ENCODE assay signal across 9 mouse cellular contexts in the genomic region with DNA sequence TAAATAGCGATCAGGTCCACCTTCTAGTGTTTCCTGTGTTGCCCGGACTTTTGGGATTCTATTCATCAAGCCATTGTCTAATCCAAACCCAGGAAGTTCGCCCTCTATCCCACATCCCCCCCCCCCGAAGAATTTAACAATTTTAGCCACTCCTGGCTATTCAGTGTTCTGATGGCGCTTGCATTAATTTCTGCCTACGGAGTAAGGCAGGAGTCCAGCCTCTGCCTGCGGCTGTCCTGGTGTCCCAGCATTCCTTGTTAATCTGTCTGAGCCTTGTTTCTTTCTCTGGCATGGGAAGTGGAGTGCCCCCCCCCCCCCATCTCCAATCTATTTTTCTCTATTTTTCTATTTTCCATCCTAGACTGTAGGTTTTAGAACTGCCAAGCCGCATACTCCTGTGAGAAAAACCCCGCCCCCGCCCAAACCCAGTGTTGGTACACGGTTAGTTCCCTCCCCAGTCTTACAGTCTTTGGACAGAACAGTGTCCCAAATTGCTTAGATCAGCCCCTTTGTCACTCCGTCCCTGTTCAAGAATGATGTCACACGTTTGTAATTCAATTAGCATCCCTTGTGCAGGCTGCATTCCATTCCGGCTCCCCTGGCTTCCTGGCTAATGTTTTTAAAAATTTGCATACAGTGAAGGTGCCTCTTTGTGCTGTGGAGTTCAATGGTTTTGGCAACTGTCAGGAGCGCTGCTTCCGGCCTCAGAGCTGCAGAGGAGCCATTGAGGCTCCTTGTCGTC. TPM values are rescaled to one million over a fixed set of nuclear protein-coding genes. Genes with fewer than 3 reads are reported as not detected.
DNase-seq lines count a peak whose midpoint lies in the region; ATAC-seq and TF ChIP-seq lines count a peak whose summit lies in the region.
"Had no signal": no experiment of that assay in that cellular context is flagged by ENCODE, and none has a peak within 500 bp of the region (broad histone marks: within the 10 kb centered on the region; RNA-seq: fewer than 3 reads in every experiment).

No protein-coding gene starts in this region.

- no peak overlapping the region for H3K27ac ChIP-seq in lung, postnatal 0 days (ENCODE audit: low read length)
- H3K27ac ChIP-seq in forebrain, embryonic 10.5 days, result peak overlapping the region; percentile 86
- H3K27ac ChIP-seq in midbrain, embryonic 14.5 days (replicated peaks; ENCODE audit: low read depth, low read length), result peak overlapping the region; percentile 68

- H3K4me3 ChIP-seq in lung, postnatal 0 days (ENCODE audit: low read depth, low read length), result no peak overlapping the region
- peak overlapping the region; percentile 14; the same call in 1 of the 2 replicates for H3K4me3 ChIP-seq in forebrain, embryonic 10.5 days
- no peak overlapping the region for H3K4me3 ChIP-seq in midbrain, embryonic 14.5 days (replicated peaks; ENCODE audit: low read depth, low read length)

- no peak overlapping the region for H3K4me2 ChIP-seq in lung, postnatal 0 days (replicated peaks; ENCODE audit: low read depth, low read length)
- H3K4me2 ChIP-seq in midbrain, embryonic 14.5 days (ENCODE audit: low read length), result peak overlapping the region; percentile 41

- peaks cover 4% of the 10 kb centered on the region; the same call in 1 of the 2 replicates for H3K4me1 ChIP-seq in lung, postnatal 0 days (ENCODE audit: insufficient read depth, low read depth, low read length)
- peaks cover 27% of the 10 kb centered on the region for H3K4me1 ChIP-seq in forebrain, embryonic 10.5 days
- peaks cover 11% of the 10 kb centered on the region; the same call in 1 of the 2 replicates for H3K4me1 ChIP-seq in midbrain, embryonic 14.5 days (ENCODE audit: control insufficient read depth, insufficient read depth, low read length)

- no peaks in the 10 kb centered on the region for H3K36me3 ChIP-seq in lung, postnatal 0 days (ENCODE audit: insufficient read depth, low read length)
- H3K36me3 ChIP-seq in forebrain, embryonic 10.5 days (replicated peaks), result no peaks in the 10 kb centered on the region
- no peaks in the 10 kb centered on the region for H3K36me3 ChIP-seq in midbrain, embryonic 14.5 days (ENCODE audit: control insufficient read depth, insufficient read depth, low read length)

- 32% methylated on average over 17 of the region's 17 CpGs for WGBS in lung, postnatal 0 days
- 36% methylated on average over 17 of the region's 17 CpGs for WGBS in forebrain, embryonic 10.5 days
- WGBS in midbrain, embryonic 14.5 days, result 4% methylated on average over 17 of the region's 17 CpGs

- no peak for TF ChIP-seq CTCF in lung, postnatal 0 days (IDR thresholded peaks at IDR 0.05)

- ATAC-seq in lung, postnatal 0 days, result 0 out of 2 replicates have a peak, but pooled peaks have one; percentile 28
- ATAC-seq in midbrain, embryonic 14.5 days (ENCODE audit: low FRiP score, low TSS enrichment), result peak; percentile 89

- DNase-seq in lung, postnatal 0 days (ENCODE audit: low spot score), result peak; percentile 31
- no peak for DNase-seq in lung, adult 18-20 months
- DNase-seq in forebrain, embryonic 10.5 days (ENCODE audit: extremely low spot score, low spot score), result peak; percentile 63
- peak; percentile 37 for DNase-seq in kidney, adult 18-20 months
- DNase-seq in midbrain, embryonic 14.5 days, result peak; percentile 81
- no peak for DNase-seq in urinary bladder, adult 2 months (ENCODE audit: low spot score)
- no peak for DNase-seq in spleen, adult 12 weeks (ENCODE audit: low spot score)
- no peak for DNase-seq in thymus, postnatal 0 days (ENCODE audit: low spot score)

- no peaks in the 10 kb centered on the region for H3K27me3 ChIP-seq in lung, postnatal 0 days (replicated peaks; ENCODE audit: insufficient read depth, low read length)
- H3K27me3 ChIP-seq in forebrain, embryonic 10.5 days (ENCODE audit: poor library complexity, severe bottlenecking), result no peaks in the 10 kb centered on the region
- no peaks in the 10 kb centered on the region for H3K27me3 ChIP-seq in midbrain, embryonic 14.5 days (ENCODE audit: control insufficient read depth, insufficient read depth, low read length)

- no peak for TF ChIP-seq EP300 in lung, postnatal 0 days (IDR thresholded peaks at IDR 0.05)

- no peaks in the 10 kb centered on the region for H3K9me3 ChIP-seq in lung, postnatal 0 days (ENCODE audit: low read length)
- peaks cover 5% of the 10 kb centered on the region; the same call in 1 of the 2 replicates for H3K9me3 ChIP-seq in forebrain, embryonic 10.5 days
- H3K9me3 ChIP-seq in midbrain, embryonic 14.5 days (ENCODE audit: control insufficient read depth, low read length), result no peaks in the 10 kb centered on the region

- no peak overlapping the region for H3K9ac ChIP-seq in lung, postnatal 0 days (replicated peaks; ENCODE audit: low read depth)
- H3K9ac ChIP-seq in midbrain, embryonic 14.5 days (replicated peaks; ENCODE audit: low read length), result peak overlapping the region; percentile 12; the same call in 1 of the 2 replicates

RNA-seq across cellular contexts. Expression of gene Grifin, which starts 15.4 kb away (rescaled TPM):
- polyA plus RNA-seq in lung, postnatal 0 days (2015; fragmentation: Nextera tagmentation; extraction: Ambion mirVana), result not detected in 2 replicates
- not detected in 2 replicates for polyA plus RNA-seq in forebrain, embryonic 10.5 days (2016; fragmentation: Nextera tagmentation; extraction: Ambion mirVana)
- polyA plus RNA-seq in midbrain, embryonic 14.5 days (2014; fragmentation: Nextera tagmentation; extraction: Ambion mirVana), result not detected in 2 replicates
- not detected in 2 replicates for polyA plus RNA-seq in urinary bladder, adult 2 months (2012; rRNA removed)
- polyA plus RNA-seq in thymus, postnatal 0 days (2015; fragmentation: Nextera tagmentation; extraction: Ambion mirVana), result 13.1 and 21.2 TPM in 2 replicates
- polyA plus RNA-seq: large intestine, adult 2 months had no signal

RNA-seq across cellular contexts. Expression of gene Chst12, which starts 44.1 kb away (rescaled TPM):
- 19.9 and 21.7 TPM in 2 replicates for polyA plus RNA-seq in lung, postnatal 0 days (2015; fragmentation: Nextera tagmentation; extraction: Ambion mirVana)
- polyA plus RNA-seq in forebrain, embryonic 10.5 days (2016; fragmentation: Nextera tagmentation; extraction: Ambion mirVana), result 14.0 and 15.1 TPM in 2 replicates
- polyA plus RNA-seq in midbrain, embryonic 14.5 days (2014; fragmentation: Nextera tagmentation; extraction: Ambion mirVana), result 14.8 and 16.2 TPM in 2 replicates
- polyA plus RNA-seq in urinary bladder, adult 2 months (2012; rRNA removed), result 54.6 and 76.8 TPM in 2 replicates
- 14.7 and 17.5 TPM in 2 replicates for polyA plus RNA-seq in thymus, postnatal 0 days (2015; fragmentation: Nextera tagmentation; extraction: Ambion mirVana)

RNA-seq across cellular contexts. Expression of gene Lfng, which starts 57.6 kb away (rescaled TPM):
- polyA plus RNA-seq in lung, postnatal 0 days (2015; fragmentation: Nextera tagmentation; extraction: Ambion mirVana), result 23.1 and 25.5 TPM in 2 replicates
- polyA plus RNA-seq in forebrain, embryonic 10.5 days (2016; fragmentation: Nextera tagmentation; extraction: Ambion mirVana), result 33.1 and 33.3 TPM in 2 replicates
- polyA plus RNA-seq in midbrain, embryonic 14.5 days (2014; fragmentation: Nextera tagmentation; extraction: Ambion mirVana), result 20.5 and 25.2 TPM in 2 replicates
- 20.6 and 23.6 TPM in 2 replicates for polyA plus RNA-seq in urinary bladder, adult 2 months (2012; rRNA removed)
- polyA plus RNA-seq in thymus, postnatal 0 days (2015; fragmentation: Nextera tagmentation; extraction: Ambion mirVana), result 13.2 and 13.3 TPM in 2 replicates

Comparison
In these comparisons a context has a peak if more than half of its experiments do, and no peak if none do; other contexts are left out.
1. DNase-seq: peak in lung, postnatal 0 days (single experiment), forebrain, embryonic 10.5 days (single experiment), kidney, adult 18-20 months (single experiment) and midbrain, embryonic 14.5 days (single experiment); none in lung, adult 18-20 months (0 of 2), urinary bladder, adult 2 months (single experiment), spleen, adult 12 weeks (single experiment) and thymus, postnatal 0 days (single experiment).
2. RNA of gene Grifin, which starts 15.4 kb away (polyA plus RNA-seq): 13.1 to 21.2 TPM in thymus, postnatal 0 days; not detected in forebrain, embryonic 10.5 days, not detected in lung, postnatal 0 days, not detected in midbrain, embryonic 14.5 days and not detected in urinary bladder, adult 2 months; every median in the first group is over 10 times any median in the second.